Mouse (Mus musculus) liver, adult 2 months (tissue): ENCODE measurements at regions not wholly inside any gene's neighbourhood (a gene's known extent, or its start where the extent isn't known, plus 50 kb on each side); places are given as distances from the start of the nearest gene placed in this dataset.

Experiments used
- DNase-seq: peaks from one replicate; pipeline ENCODE4 v3.0.0-alpha.2; 2011; ENCODE audit warnings: low read depth, low spot score; ENCODE audit errors: extremely low read depth
- H3K27ac ChIP-seq: fragments of 200-500 bp; replicated peaks from 2 replicates; pipeline ENCODE4 v1.5.1; 2012; ENCODE audit warnings: low read depth, mild to moderate bottlenecking, control low read depth, inconsistent platforms, low read length; ENCODE audit not compliant: insufficient read depth
- H3K27me3 ChIP-seq: fragments of 200-500 bp; 2 replicates; pipeline ENCODE4 v1.6.1; 2012; ENCODE audit warnings: mild to moderate bottlenecking, moderate library complexity, low read length, inconsistent platforms; ENCODE audit not compliant: control insufficient read depth, insufficient read depth
- H3K36me3 ChIP-seq: fragments of 200-500 bp; 2 replicates; pipeline ENCODE4 v1.6.1; 2012; ENCODE audit warnings: low read length, inconsistent platforms; ENCODE audit not compliant: control insufficient read depth, insufficient read depth
- H3K4me1 ChIP-seq: fragments of 200-500 bp; 2 replicates; pipeline ENCODE4 v1.6.1; 2011; ENCODE audit warnings: low read length; ENCODE audit not compliant: control insufficient read depth, insufficient read depth
- H3K4me3 ChIP-seq: fragments of 200-500 bp; 2 replicates; pipeline ENCODE4 v1.5.1; 2011; ENCODE audit warnings: low read depth, mild to moderate bottlenecking, control low read depth, low read length, moderate library complexity; ENCODE audit not compliant: insufficient read depth
- H3K79me2 ChIP-seq: fragments of 200-500 bp; 2 replicates; pipeline ENCODE4 v1.6.1; 2012; ENCODE audit warnings: inconsistent platforms, mild to moderate bottlenecking, low read length, moderate library complexity; ENCODE audit not compliant: control insufficient read depth, insufficient read depth
- H3K9ac ChIP-seq: fragments of 200-500 bp; 2 replicates; pipeline ENCODE4 v1.6.1; 2012; ENCODE audit warnings: low read depth, mild to moderate bottlenecking, control low read depth, inconsistent platforms, low read length
- CTCF ChIP-seq: fragments of 200-500 bp; IDR thresholded peaks from 2 replicates; pipeline ENCODE4 v1.5.1; 2011; ENCODE audit warnings: low read depth, low read length, control low read depth
- POLR2A ChIP-seq: fragments of 200-500 bp; IDR thresholded peaks from 2 replicates; pipeline ENCODE4 v1.6.1; 2011; ENCODE audit warnings: low read length, control low read depth; ENCODE audit not compliant: insufficient read depth; ENCODE audit errors: extremely low read depth
- WGBS: fragments of 180-500 bp; shearing (Covaris S2); methylation state at CpG from one replicate; pipeline ENCODE4 v1.1.7; 2018; 5-methylcytosine and 5-hydroxymethylcytosine counted together

- Histone ChIP-seq H3K27me3 (0 out of 2 replicates have a peak, but pooled peaks cover 2% of the 10 kb centered on the region), H3K4me3 (no peak overlapping the region), H3K4me1 (no peaks in the 10 kb centered on the region), H3K79me2 (no peaks in the 10 kb centered on the region), H3K36me3 (no peaks in the 10 kb centered on the region), H3K27ac (no peak overlapping the region), H3K9ac (no peak overlapping the region)
- WGBS, result 81% methylated on average over 5 of the region's 5 CpGs
- DNase-seq, result no peak
- TF ChIP-seq POLR2A (no peak), CTCF (no peak)
Measured at GRCm38 (mm10) chr6:50011746-50012453, 98.1 kb upstream of the Mpp6 start.

- Histone ChIP-seq H3K79me2 (no peaks in the 10 kb centered on the region), H3K4me3 (no peak overlapping the region), H3K36me3 (no peaks in the 10 kb centered on the region), H3K4me1 (no peaks in the 10 kb centered on the region), H3K27me3 (no peaks in the 10 kb centered on the region), H3K9ac (no peak overlapping the region), H3K27ac (no peak overlapping the region)
- no peak for TF ChIP-seq CTCF
- 62% methylated on average over 5 of the region's 5 CpGs for WGBS
- no peak for DNase-seq
Measured at GRCm38 (mm10) chr6:50013067-50013466, 97.0 kb upstream of the Mpp6 start.

GRCm38 (mm10) chr6:50013842-50014241 lies 96.2 kb upstream of the Mpp6 start:
- Histone ChIP-seq H3K27me3 (no peaks in the 10 kb centered on the region), H3K4me3 (no peak overlapping the region), H3K27ac (no peak overlapping the region), H3K4me1 (no peaks in the 10 kb centered on the region), H3K9ac (no peak overlapping the region), H3K79me2 (no peaks in the 10 kb centered on the region), H3K36me3 (no peaks in the 10 kb centered on the region)
- WGBS, result 94% methylated on average over 7 of the region's 7 CpGs
- TF ChIP-seq CTCF (no peak), POLR2A (no peak)
- no peak for DNase-seq

- Histone ChIP-seq H3K4me3 (no peak overlapping the region), H3K27me3 (no peaks in the 10 kb centered on the region), H3K36me3 (no peaks in the 10 kb centered on the region), H3K9ac (no peak overlapping the region), H3K79me2 (no peaks in the 10 kb centered on the region), H3K27ac (no peak overlapping the region), H3K4me1 (no peaks in the 10 kb centered on the region)
- no peak for DNase-seq
- TF ChIP-seq CTCF (no peak), POLR2A (no peak)
- WGBS, result 93% methylated on average over 6 of the region's 6 CpGs
Measured at GRCm38 (mm10) chr6:50027981-50028380, 82.1 kb upstream of the Mpp6 start.

- Histone ChIP-seq H3K79me2 (no peaks in the 10 kb centered on the region), H3K27me3 (no peaks in the 10 kb centered on the region), H3K36me3 (no peaks in the 10 kb centered on the region), H3K27ac (no peak overlapping the region), H3K4me3 (no peak overlapping the region), H3K4me1 (no peaks in the 10 kb centered on the region), H3K9ac (no peak overlapping the region)
- WGBS, result 72% methylated on average over 10 of the region's 10 CpGs
- no peak for DNase-seq
- no peak for TF ChIP-seq POLR2A
- TF ChIP-seq CTCF, result no peak
Measured at GRCm38 (mm10) chr6:50029895-50030515, 80.0 kb upstream of the Mpp6 start.

- H3K4me1 ChIP-seq, result no peaks in the 10 kb centered on the region
- no peak overlapping the region for H3K4me3 ChIP-seq
- TF ChIP-seq CTCF, result no peak
- TF ChIP-seq POLR2A, result no peak
- no peaks in the 10 kb centered on the region for H3K79me2 ChIP-seq
- H3K27ac ChIP-seq, result no peak overlapping the region
- no peaks in the 10 kb centered on the region for H3K36me3 ChIP-seq
- no peak for DNase-seq
- WGBS, result 82% methylated on average over 5 of the region's 5 CpGs
- H3K9ac ChIP-seq, result no peak overlapping the region
- H3K27me3 ChIP-seq, result no peaks in the 10 kb centered on the region
Measured at GRCm38 (mm10) chr6:50031356-50031755, 78.7 kb upstream of the Mpp6 start.
